Mouse (Mus musculus): ENCODE measurements around the gene Flt4. TPM values are rescaled to one million over a fixed set of nuclear protein-coding genes. Genes with fewer than 3 reads are reported as not detected.

The Flt4 gene
- polyA plus RNA-seq, 1 experiment from 2014 or later, result 8.3 TPM

- ATAC-seq (ENCODE audit: insufficient number of reproducible peaks, low FRiP score), result no peak
- Histone ChIP-seq H3K4me2 (no peak overlapping the region), H3K36me3 (no peaks in the 10 kb centered on the region), H3K27ac (ENCODE audit: poor library complexity, severe bottlenecking) (no peak overlapping the region), H3K9me3 (replicated peaks) (no peaks in the 10 kb centered on the region), H3K4me3 (no peak overlapping the region), H3K9ac (no peak overlapping the region), H3K4me1 (replicated peaks) (peaks cover 28% of the 10 kb centered on the region), H3K27me3 (replicated peaks) (peaks cover 35% of the 10 kb centered on the region)
- WGBS, result 79% methylated on average over 10 of the region's 10 CpGs
Observed at GRCm38 (mm10) chr11:49615856-49616725, 7.0 kb downstream of the Flt4 start.

- H3K4me1 ChIP-seq (replicated peaks), result peaks cover 12% of the 10 kb centered on the region
- H3K9ac ChIP-seq, result no peak overlapping the region
- H3K27me3 ChIP-seq (replicated peaks), result peaks cover 35% of the 10 kb centered on the region
- no peaks in the 10 kb centered on the region for H3K36me3 ChIP-seq
- H3K9me3 ChIP-seq (replicated peaks), result no peaks in the 10 kb centered on the region
- ATAC-seq (ENCODE audit: insufficient number of reproducible peaks, low FRiP score), result no peak
- no peak overlapping the region for H3K4me2 ChIP-seq
- 62% methylated on average over 8 of the region's 8 CpGs for WGBS
- H3K27ac ChIP-seq (ENCODE audit: poor library complexity, severe bottlenecking), result no peak overlapping the region
- H3K4me3 ChIP-seq, result no peak overlapping the region
Observed at GRCm38 (mm10) chr11:49618476-49618875, 9.4 kb downstream of the Flt4 start.

- no peak for ATAC-seq (ENCODE audit: insufficient number of reproducible peaks, low FRiP score)
- H3K9ac ChIP-seq, result no peak overlapping the region
- H3K4me2 ChIP-seq, result no peak overlapping the region
- peaks cover 9% of the 10 kb centered on the region; the same call in 1 of the 2 replicates for H3K4me1 ChIP-seq (replicated peaks)
- H3K36me3 ChIP-seq, result peaks cover 10% of the 10 kb centered on the region; the same call in 1 of the 2 replicates
- WGBS, result 80% methylated on average over 5 of the region's 5 CpGs
- H3K27me3 ChIP-seq (replicated peaks), result peaks cover 14% of the 10 kb centered on the region; the same call in 1 of the 2 replicates
- H3K9me3 ChIP-seq (replicated peaks), result no peaks in the 10 kb centered on the region
- H3K27ac ChIP-seq (ENCODE audit: poor library complexity, severe bottlenecking), result no peak overlapping the region
- no peak overlapping the region for H3K4me3 ChIP-seq
Observed at GRCm38 (mm10) chr11:49621953-49622352, 12.9 kb downstream of the Flt4 start.

GRCm38 (mm10) chr11:49624156-49624555 lies 15.1 kb downstream of the Flt4 start:
- Histone ChIP-seq H3K36me3 (peaks cover 10% of the 10 kb centered on the region), H3K27ac (ENCODE audit: poor library complexity, severe bottlenecking) (no peak overlapping the region), H3K9ac (no peak overlapping the region), H3K27me3 (replicated peaks) (peaks cover 9% of the 10 kb centered on the region; the same call in 1 of the 2 replicates), H3K4me3 (no peak overlapping the region), H3K4me2 (no peak overlapping the region), H3K9me3 (replicated peaks) (no peaks in the 10 kb centered on the region), H3K4me1 (replicated peaks) (no peaks in the 10 kb centered on the region)
- 81% methylated on average over 3 of the region's 3 CpGs for WGBS
- no peak for ATAC-seq (ENCODE audit: insufficient number of reproducible peaks, low FRiP score)

GRCm38 (mm10) chr11:49625863-49626262 lies 16.8 kb downstream of the Flt4 start:
- H3K27me3 ChIP-seq (replicated peaks), result peaks cover 14% of the 10 kb centered on the region; the same call in 1 of the 2 replicates
- no peak for ATAC-seq (ENCODE audit: insufficient number of reproducible peaks, low FRiP score)

GRCm38 (mm10) chr11:49626748-49627147 lies 17.7 kb downstream of the Flt4 start:
- H3K36me3 ChIP-seq, result peaks cover 10% of the 10 kb centered on the region
- 0 out of 2 replicates have a peak, but pooled peaks cover under 1% of the 10 kb centered on the region for H3K4me1 ChIP-seq (replicated peaks)
- WGBS, result 78% methylated on average over 8 of the region's 8 CpGs
- peaks cover 8% of the 10 kb centered on the region; the same call in 1 of the 2 replicates for H3K27me3 ChIP-seq (replicated peaks)
- no peak overlapping the region for H3K27ac ChIP-seq (ENCODE audit: poor library complexity, severe bottlenecking)
- no peak for ATAC-seq (ENCODE audit: insufficient number of reproducible peaks, low FRiP score)
- no peak overlapping the region for H3K4me3 ChIP-seq
- H3K9ac ChIP-seq, result no peak overlapping the region
- H3K4me2 ChIP-seq, result no peak overlapping the region
- no peaks in the 10 kb centered on the region for H3K9me3 ChIP-seq (replicated peaks)

More at GRCm38 (mm10) chr11:49625863-49626262, 16.8 kb downstream of the Flt4 start:
- no peak overlapping the region for H3K9ac ChIP-seq
- WGBS, result 60% methylated on average over 15 of the region's 15 CpGs
- no peak overlapping the region for H3K4me2 ChIP-seq
- no peaks in the 10 kb centered on the region for H3K4me1 ChIP-seq (replicated peaks)
- no peaks in the 10 kb centered on the region for H3K9me3 ChIP-seq (replicated peaks)
- H3K36me3 ChIP-seq, result peaks cover 10% of the 10 kb centered on the region
- H3K4me3 ChIP-seq, result no peak overlapping the region
- no peak overlapping the region for H3K27ac ChIP-seq (ENCODE audit: poor library complexity, severe bottlenecking)

GRCm38 (mm10) chr11:49631154-49631553 lies 22.1 kb downstream of the Flt4 start:
- ATAC-seq (ENCODE audit: insufficient number of reproducible peaks, low FRiP score), result no peak
- 24% methylated on average over 3 of the region's 3 CpGs for WGBS
- Histone ChIP-seq H3K9me3 (replicated peaks) (no peaks in the 10 kb centered on the region), H3K4me2 (no peak overlapping the region), H3K4me3 (no peak overlapping the region), H3K36me3 (peaks cover under 1% of the 10 kb centered on the region; the same call in 1 of the 2 replicates), H3K4me1 (replicated peaks) (peaks cover 12% of the 10 kb centered on the region; the same call in 1 of the 2 replicates), H3K27me3 (replicated peaks) (peaks cover 45% of the 10 kb centered on the region), H3K27ac (ENCODE audit: poor library complexity, severe bottlenecking) (no peak overlapping the region), H3K9ac (no peak overlapping the region)

- Histone ChIP-seq H3K9ac (no peak overlapping the region), H3K27me3 (replicated peaks) (peaks cover 56% of the 10 kb centered on the region), H3K36me3 (no peaks in the 10 kb centered on the region; the same call in 1 of the 2 replicates), H3K4me2 (no peak overlapping the region), H3K4me3 (no peak overlapping the region), H3K9me3 (replicated peaks) (no peaks in the 10 kb centered on the region), H3K27ac (ENCODE audit: poor library complexity, severe bottlenecking) (no peak overlapping the region), H3K4me1 (replicated peaks) (peaks cover 20% of the 10 kb centered on the region; the same call in 1 of the 2 replicates)
- no peak for ATAC-seq (ENCODE audit: insufficient number of reproducible peaks, low FRiP score)
- WGBS, result 63% methylated on average over 2 of the region's 2 CpGs
Observed at GRCm38 (mm10) chr11:49632256-49632655, 23.2 kb downstream of the Flt4 start.

- WGBS, result 24% methylated on average over 22 of the region's 22 CpGs
Observed at GRCm38 (mm10) chr11:49634101-49634500, 25.0 kb downstream of the Flt4 start.

GRCm38 (mm10) chr11:49635671-49636070 lies 26.6 kb downstream of the Flt4 start:
- Histone ChIP-seq H3K4me3 (no peak overlapping the region), H3K27ac (ENCODE audit: poor library complexity, severe bottlenecking) (no peak overlapping the region), H3K9ac (no peak overlapping the region), H3K4me1 (replicated peaks) (peaks cover 20% of the 10 kb centered on the region; the same call in 1 of the 2 replicates), H3K4me2 (no peak overlapping the region), H3K27me3 (replicated peaks) (peaks cover 64% of the 10 kb centered on the region), H3K9me3 (replicated peaks) (no peaks in the 10 kb centered on the region), H3K36me3 (peaks cover 5% of the 10 kb centered on the region)
- no peak for ATAC-seq (ENCODE audit: insufficient number of reproducible peaks, low FRiP score)
- 62% methylated on average over 6 of the region's 6 CpGs for WGBS

More at GRCm38 (mm10) chr11:49634101-49634500, 25.0 kb downstream of the Flt4 start:
- Histone ChIP-seq H3K4me2 (peak overlapping the region; percentile 45), H3K27me3 (replicated peaks) (peaks cover 71% of the 10 kb centered on the region), H3K27ac (ENCODE audit: poor library complexity, severe bottlenecking) (no peak overlapping the region), H3K4me1 (replicated peaks) (peaks cover 20% of the 10 kb centered on the region; the same call in 1 of the 2 replicates), H3K36me3 (peaks cover 5% of the 10 kb centered on the region), H3K4me3 (0 out of 2 replicates have a peak overlapping the region, but pooled peaks have one; percentile 3), H3K9ac (no peak overlapping the region), H3K9me3 (replicated peaks) (no peaks in the 10 kb centered on the region)
- no peak for ATAC-seq (ENCODE audit: insufficient number of reproducible peaks, low FRiP score)

GRCm38 (mm10) chr11:49636449-49636848 lies 27.4 kb downstream of the Flt4 start:
- Histone ChIP-seq H3K36me3 (peaks cover 5% of the 10 kb centered on the region), H3K9me3 (replicated peaks) (no peaks in the 10 kb centered on the region), H3K4me2 (peak overlapping the region; percentile 35), H3K27me3 (replicated peaks) (peaks cover 63% of the 10 kb centered on the region), H3K4me3 (peak overlapping the region; percentile 20; the same call in 1 of the 2 replicates), H3K9ac (no peak overlapping the region), H3K27ac (ENCODE audit: poor library complexity, severe bottlenecking) (no peak overlapping the region), H3K4me1 (replicated peaks) (peaks cover 20% of the 10 kb centered on the region; the same call in 1 of the 2 replicates)
- no peak; the same call in 1 of the 2 replicates for ATAC-seq (ENCODE audit: insufficient number of reproducible peaks, low FRiP score)
- 10% methylated on average over 11 of the region's 11 CpGs for WGBS
